Mouse (Mus musculus): ENCODE measurements at regions not wholly inside any gene's neighbourhood (a gene's known extent, or its start where the extent isn't known, plus 50 kb on each side); places are given as distances from the start of the nearest gene placed in this dataset.

GRCm38 (mm10) chr1:190286481-190287145 lies 116.1 kb upstream of the Prox1 start:
- TF ChIP-seq EP300 (IDR thresholded peaks at IDR 0.05; ENCODE audit: low read depth) (no peak), CTCF (IDR thresholded peaks at IDR 0.05; ENCODE audit: low read depth) (no peak)

Data from liver, postnatal 0 days (tissue).